Mouse (Mus musculus) testis, postnatal 14 days (tissue): ENCODE data around the gene Poc1b.
"Not testable (repeated sequence)": the region's sequence is repeated elsewhere in the genome, so short reads cannot be mapped to it uniquely, and the experiment has no call there.

Experiments used
- DNase-seq: peaks from one replicate; pipeline ENCODE4 v3.0.0; 2021; ENCODE audit warnings: low spot score

Poc1b gene

GRCm38 (mm10) chr10:99196556-99196955 lies 89.7 kb downstream of the Poc1b start:
- DNase-seq: no peak

DNA sequence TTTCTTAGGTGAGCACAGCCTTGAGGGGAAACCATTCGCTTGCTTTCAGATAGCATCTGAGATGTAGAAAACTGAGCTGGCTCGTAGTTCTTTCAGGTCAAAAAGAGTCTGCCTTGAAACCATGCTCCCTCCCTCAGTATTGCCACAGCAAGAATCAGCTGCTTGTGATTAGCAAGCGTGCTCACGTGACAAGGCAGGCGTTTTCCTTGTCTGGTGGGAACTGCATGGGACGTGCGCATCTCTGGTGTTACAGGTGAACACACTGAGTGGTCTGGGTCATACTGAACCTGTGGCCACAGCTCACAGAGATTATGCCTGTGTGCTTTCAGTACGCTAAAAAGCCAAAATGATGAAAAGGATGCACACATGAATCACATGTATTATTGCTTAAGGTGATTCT lies 90.3 kb downstream of the Poc1b start:
- no peak for DNase-seq

- no peak for DNase-seq
Measured at GRCm38 (mm10) chr10:99197607-99198305, 90.9 kb downstream of the Poc1b start.

GRCm38 (mm10) chr10:99198946-99199345 lies 92.1 kb downstream of the Poc1b start:
- DNase-seq: no peak

DNA sequence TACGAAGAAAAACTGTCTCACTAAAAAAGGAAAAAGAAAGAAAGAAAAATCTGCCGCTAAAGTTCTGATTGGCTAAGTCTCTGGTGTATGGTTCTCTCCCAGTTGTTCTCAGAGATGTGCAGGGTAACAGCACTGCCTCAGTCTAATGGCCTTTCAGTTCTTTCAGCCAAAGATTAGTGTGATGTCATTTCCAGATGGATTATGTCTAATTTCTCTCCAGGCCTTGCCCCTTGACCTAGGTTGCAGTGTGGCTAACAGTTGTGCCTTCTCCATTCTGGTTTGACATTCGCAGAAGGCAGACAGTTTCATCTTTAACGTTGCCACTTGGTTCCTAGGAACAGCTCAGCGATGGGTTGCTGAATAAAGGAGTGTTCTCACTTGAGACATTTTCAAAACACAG lies 94.1 kb downstream of the Poc1b start:
- no peak for DNase-seq

GRCm38 (mm10) chr10:99201786-99202185 lies 95.0 kb downstream of the Poc1b start:
- no peak for DNase-seq

- no peak for DNase-seq
Measured at GRCm38 (mm10) chr10:99202363-99202762, 95.5 kb downstream of the Poc1b start.

GRCm38 (mm10) chr10:99203163-99203562 lies 96.3 kb downstream of the Poc1b start:
- DNase-seq: no peak

DNA sequence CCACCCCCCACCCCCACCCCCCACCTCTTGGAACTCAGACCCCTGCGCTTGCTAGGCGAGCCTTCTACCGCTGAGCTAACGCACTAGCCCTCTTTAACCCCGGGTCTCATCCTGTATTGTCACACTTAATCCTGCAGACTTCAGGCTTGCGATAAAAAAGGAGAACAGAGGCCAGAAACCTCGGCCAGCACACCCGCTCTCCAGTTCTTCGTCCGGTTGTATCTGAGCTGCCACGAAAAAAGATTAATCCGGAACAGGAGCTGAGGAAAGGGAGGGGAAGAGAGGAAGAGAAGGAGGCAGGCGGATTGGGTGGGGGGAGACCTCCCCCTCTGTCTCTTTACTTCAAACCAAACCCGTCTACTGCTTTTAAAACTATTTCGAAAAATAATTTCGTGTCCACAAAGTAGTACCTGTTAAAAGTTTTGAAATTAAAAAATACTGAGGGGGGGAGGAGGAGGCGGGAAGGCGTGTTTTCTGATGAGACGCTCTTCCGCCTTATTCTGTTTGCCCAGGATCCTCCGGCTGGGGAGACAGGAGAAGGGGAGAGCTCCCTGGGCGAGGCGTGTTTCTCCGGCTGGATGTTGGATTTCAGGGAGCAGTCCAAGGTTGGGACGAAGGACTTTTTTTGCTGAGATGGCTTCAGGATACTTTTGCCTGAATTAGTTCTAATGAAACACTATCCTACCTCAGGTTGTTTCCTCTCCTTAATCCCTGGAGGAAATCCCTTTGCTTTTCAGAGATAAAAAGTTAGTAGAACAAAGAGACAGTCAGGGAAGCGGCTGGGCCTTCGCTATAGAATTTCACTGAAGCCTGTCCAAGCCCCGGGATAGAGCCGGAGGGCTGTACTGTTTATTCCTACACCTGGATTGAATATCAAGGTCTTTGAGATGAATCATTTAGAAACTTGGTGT lies 97.0 kb downstream of the Poc1b start:
- no peak for DNase-seq

DNA sequence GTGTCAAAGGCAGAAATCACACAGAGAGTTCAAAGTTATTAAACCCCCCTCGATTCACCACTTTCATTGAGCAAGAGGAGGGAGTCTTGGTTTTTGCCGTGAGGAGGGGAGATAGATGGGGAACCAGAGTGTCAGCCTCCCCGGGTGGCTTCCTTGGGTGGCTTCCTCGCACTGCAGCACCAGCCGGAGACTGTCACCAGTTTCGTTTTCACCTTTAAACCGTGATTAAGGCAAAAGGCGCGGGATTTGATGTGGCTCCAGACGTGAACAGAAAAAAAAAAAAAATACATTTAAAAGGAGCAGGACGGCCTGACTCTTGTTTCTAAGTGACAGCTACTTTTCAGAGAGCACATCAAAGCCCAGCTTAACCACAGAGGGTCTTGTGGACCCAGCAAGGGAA lies 97.7 kb downstream of the Poc1b start:
- no peak for DNase-seq

- no peak for DNase-seq
Measured at GRCm38 (mm10) chr10:99207121-99207520, 100.3 kb downstream of the Poc1b start.

- no peak for DNase-seq
Measured at GRCm38 (mm10) chr10:99209146-99209800, 102.4 kb downstream of the Poc1b start.

DNA sequence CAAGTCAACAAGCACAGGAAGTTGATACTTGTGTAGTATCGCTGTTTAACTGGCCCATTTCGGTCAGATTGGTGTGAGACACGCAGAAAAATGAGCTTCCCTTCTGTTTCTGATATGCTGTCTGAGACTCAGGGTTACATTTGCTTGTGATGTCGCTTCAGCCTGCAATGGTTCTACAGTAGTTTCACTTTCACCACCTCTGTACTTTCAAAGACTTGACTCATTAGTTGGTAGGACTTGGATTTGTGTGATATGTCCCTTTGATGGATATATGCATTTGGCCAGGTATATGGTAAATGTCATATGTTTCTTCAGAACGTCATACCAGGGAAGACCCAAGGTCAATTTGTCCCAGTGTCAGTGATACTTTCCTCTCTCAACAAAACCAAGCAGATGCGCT lies 104.2 kb downstream of the Poc1b start:
- DNase-seq: no peak

DNA sequence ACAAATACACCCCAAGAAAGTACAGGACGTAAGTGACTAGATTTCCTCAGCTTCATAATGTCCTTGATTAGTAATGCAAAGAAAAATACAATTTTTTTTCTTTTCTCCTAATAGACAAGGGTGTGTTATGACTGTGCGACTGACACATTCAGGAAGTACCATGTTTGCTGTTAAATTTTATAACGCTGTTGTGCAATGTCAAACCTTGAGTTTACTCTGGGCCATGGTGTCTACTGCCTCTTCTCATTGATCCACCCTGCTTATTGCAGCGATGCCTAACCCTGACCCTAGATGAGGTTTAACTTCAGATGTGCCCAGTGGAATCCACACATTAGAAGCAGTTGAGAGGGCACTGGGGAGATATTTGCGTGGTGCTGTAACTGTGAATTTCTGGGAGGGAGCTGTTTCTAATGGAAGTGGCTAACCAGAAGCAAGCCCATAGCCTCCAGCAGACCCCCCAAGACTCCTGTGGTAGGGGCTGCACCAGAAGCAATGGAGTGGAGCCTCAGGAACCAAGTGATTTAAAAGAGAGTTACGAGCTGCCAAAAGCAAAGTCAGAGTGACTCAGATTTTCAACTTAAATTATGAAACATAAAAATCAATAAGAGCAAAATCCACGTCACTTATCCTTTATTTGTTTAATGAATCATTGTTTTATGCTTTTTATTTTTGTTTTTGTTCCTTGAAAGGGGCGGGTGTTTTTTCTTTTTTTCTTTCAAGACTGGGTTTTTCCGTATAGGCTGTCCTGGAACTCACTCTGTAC lies 104.8 kb downstream of the Poc1b start:
- no peak for DNase-seq

GRCm38 (mm10) chr10:99214421-99215299 lies 107.8 kb downstream of the Poc1b start:
- DNase-seq: no peak

DNA sequence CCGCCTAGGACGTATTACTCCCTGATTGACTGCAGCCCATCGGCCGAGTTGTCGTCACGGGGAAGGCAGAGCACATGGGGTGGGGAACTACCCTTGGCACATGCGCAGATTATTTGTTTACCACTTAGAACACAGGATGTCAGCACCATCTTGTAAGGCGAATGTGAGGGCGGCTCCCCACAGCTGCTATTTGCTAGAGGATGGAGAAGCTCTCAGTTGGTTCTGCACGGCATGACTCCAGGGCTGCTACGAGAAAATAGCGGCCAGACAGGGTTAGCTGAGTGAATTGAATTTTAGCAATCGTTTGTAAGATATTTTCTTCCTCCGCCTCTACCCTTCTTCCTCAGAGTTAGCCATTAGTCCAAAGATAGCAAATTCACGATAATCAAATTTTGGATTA lies 109.7 kb downstream of the Poc1b start:
- not testable (repeated sequence) for DNase-seq

- DNase-seq: no peak
Measured at GRCm38 (mm10) chr10:99221540-99221939, 114.7 kb downstream of the Poc1b start.

DNA sequence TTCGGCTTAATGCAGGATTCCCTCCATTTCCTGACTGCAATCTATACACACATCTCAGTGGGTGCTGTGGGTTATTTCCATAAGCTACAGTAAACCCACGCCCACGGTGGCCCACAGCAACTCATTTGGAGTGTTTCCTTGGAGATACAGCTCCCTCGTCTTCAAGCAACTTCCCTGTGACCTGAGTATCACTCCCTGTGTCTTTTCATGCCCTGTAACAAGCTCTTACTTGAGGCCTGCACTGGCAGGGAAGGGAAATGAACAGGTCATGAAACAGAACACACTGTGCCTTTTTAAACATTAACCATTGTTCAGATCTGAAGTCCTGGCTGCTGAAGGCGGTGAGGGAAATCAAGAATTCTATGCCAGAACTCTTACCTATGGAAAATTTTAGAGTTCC lies 115.9 kb downstream of the Poc1b start:
- no peak for DNase-seq

- no peak for DNase-seq
Measured at GRCm38 (mm10) chr10:99224218-99224617, 117.4 kb downstream of the Poc1b start.

DNA sequence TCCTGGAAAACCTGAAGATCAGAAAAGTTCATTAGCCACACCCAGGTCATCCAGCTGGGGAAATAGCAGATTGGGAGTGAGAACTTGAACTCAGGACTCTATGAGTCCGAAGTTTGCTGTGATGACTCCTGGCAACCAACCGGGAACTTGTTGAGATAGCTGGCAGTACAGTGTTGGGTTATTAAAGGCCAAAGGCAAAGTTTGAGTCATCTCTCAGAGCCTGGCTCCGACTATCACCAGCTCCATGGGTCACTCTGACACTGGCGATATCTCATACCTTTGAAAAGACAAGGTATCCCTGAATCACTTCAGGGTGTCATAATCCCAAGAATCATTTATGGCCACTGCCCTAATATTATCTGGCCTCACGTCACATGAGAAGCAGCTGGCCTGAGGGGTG lies 119.9 kb downstream of the Poc1b start:
- DNase-seq: no peak
